Mouse (Mus musculus): ENCODE measurements at regions not wholly inside any gene's neighbourhood (a gene's known extent, or its start where the extent isn't known, plus 50 kb on each side); places are given as distances from the start of the nearest gene placed in this dataset.

GRCm38 (mm10) chr13:101552451-101552850, 215.6 kb downstream of the Pik3r1 start:
- no peak overlapping the region for H3K27ac ChIP-seq (ENCODE audit: insufficient read depth, low read length)
- TF ChIP-seq POLR2A (IDR thresholded peaks at IDR 0.05; ENCODE audit: insufficient read depth, low read length): no peak
- TF ChIP-seq EP300 (IDR thresholded peaks at IDR 0.05; ENCODE audit: insufficient read depth, low read depth, low read length): no peak
- TF ChIP-seq CTCF (IDR thresholded peaks at IDR 0.05; ENCODE audit: low read depth, low read length): no peak
- H3K27me3 ChIP-seq (ENCODE audit: control insufficient read depth, insufficient read depth, low read length, poor library complexity, severe bottlenecking): no peaks in the 10 kb centered on the region
- no peaks in the 10 kb centered on the region for H3K9me3 ChIP-seq (replicated peaks; ENCODE audit: control insufficient read depth, insufficient read depth, low read length, poor library complexity, severe bottlenecking)
- H3K4me3 ChIP-seq (ENCODE audit: low read depth, low read length): no peak overlapping the region
- no peaks in the 10 kb centered on the region for H3K36me3 ChIP-seq (ENCODE audit: control insufficient read depth, insufficient read depth, low read length, poor library complexity, severe bottlenecking)
- no peak overlapping the region for H3K9ac ChIP-seq (ENCODE audit: low read depth, poor library complexity, severe bottlenecking)
- H3K4me1 ChIP-seq (ENCODE audit: control insufficient read depth, insufficient read depth, low read length): no peaks in the 10 kb centered on the region

DNA sequence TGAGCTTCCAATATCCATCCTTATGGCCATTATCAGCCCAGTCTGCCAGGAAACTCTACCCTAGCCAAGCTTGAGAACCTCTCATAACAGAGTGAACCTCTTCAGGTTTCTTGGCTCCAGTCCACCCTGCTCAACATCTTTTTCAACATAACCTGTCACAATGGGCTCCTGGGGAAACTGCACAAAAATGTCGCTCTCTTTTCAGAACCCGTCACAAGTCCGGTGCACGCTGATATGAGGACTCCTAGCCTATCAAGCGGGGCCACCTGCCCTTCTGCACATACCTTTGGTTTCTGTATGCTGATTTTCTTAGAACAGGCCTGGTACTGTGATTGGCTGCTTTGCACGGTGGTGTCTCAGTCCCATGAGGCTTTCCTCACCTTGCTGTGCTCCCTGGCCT, 216.9 kb downstream of the Pik3r1 start:
- Histone ChIP-seq H3K27ac (ENCODE audit: insufficient read depth, low read length) (no peak overlapping the region), H3K4me1 (ENCODE audit: control insufficient read depth, insufficient read depth, low read length) (no peaks in the 10 kb centered on the region), H3K4me3 (ENCODE audit: low read depth, low read length) (no peak overlapping the region), H3K9me3 (replicated peaks; ENCODE audit: control insufficient read depth, insufficient read depth, low read length, poor library complexity, severe bottlenecking) (no peaks in the 10 kb centered on the region), H3K36me3 (ENCODE audit: control insufficient read depth, insufficient read depth, low read length, poor library complexity, severe bottlenecking) (no peaks in the 10 kb centered on the region), H3K9ac (ENCODE audit: low read depth, poor library complexity, severe bottlenecking) (no peak overlapping the region), H3K27me3 (ENCODE audit: control insufficient read depth, insufficient read depth, low read length, poor library complexity, severe bottlenecking) (no peaks in the 10 kb centered on the region)
- no peak for TF ChIP-seq CTCF (IDR thresholded peaks at IDR 0.05; ENCODE audit: low read depth, low read length)
- no peak for TF ChIP-seq EP300 (IDR thresholded peaks at IDR 0.05; ENCODE audit: insufficient read depth, low read depth, low read length)
- TF ChIP-seq POLR2A (IDR thresholded peaks at IDR 0.05; ENCODE audit: insufficient read depth, low read length): no peak

- no peak overlapping the region for H3K4me3 ChIP-seq (ENCODE audit: low read depth, low read length)
- no peak overlapping the region for H3K27ac ChIP-seq (ENCODE audit: insufficient read depth, low read length)
- TF ChIP-seq EP300 (IDR thresholded peaks at IDR 0.05; ENCODE audit: insufficient read depth, low read depth, low read length): no peak
- TF ChIP-seq POLR2A (IDR thresholded peaks at IDR 0.05; ENCODE audit: insufficient read depth, low read length): no peak
- TF ChIP-seq CTCF (IDR thresholded peaks at IDR 0.05; ENCODE audit: low read depth, low read length): no peak
- H3K9me3 ChIP-seq (replicated peaks; ENCODE audit: control insufficient read depth, insufficient read depth, low read length, poor library complexity, severe bottlenecking): no peaks in the 10 kb centered on the region
- no peak overlapping the region for H3K9ac ChIP-seq (ENCODE audit: low read depth, poor library complexity, severe bottlenecking)
- H3K27me3 ChIP-seq (ENCODE audit: control insufficient read depth, insufficient read depth, low read length, poor library complexity, severe bottlenecking): no peaks in the 10 kb centered on the region
- H3K4me1 ChIP-seq (ENCODE audit: control insufficient read depth, insufficient read depth, low read length): no peaks in the 10 kb centered on the region
- H3K36me3 ChIP-seq (ENCODE audit: control insufficient read depth, insufficient read depth, low read length, poor library complexity, severe bottlenecking): no peaks in the 10 kb centered on the region
These were observed 217.5 kb downstream of the Pik3r1 start for GRCm38 (mm10) chr13:101550526-101550925.

GRCm38 (mm10) chr13:101547887-101548286, 220.1 kb downstream of the Pik3r1 start:
- TF ChIP-seq CTCF (IDR thresholded peaks at IDR 0.05; ENCODE audit: low read depth, low read length) (no peak), EP300 (IDR thresholded peaks at IDR 0.05; ENCODE audit: insufficient read depth, low read depth, low read length) (no peak), POLR2A (IDR thresholded peaks at IDR 0.05; ENCODE audit: insufficient read depth, low read length) (no peak)
- Histone ChIP-seq H3K36me3 (ENCODE audit: control insufficient read depth, insufficient read depth, low read length, poor library complexity, severe bottlenecking) (no peaks in the 10 kb centered on the region), H3K27ac (ENCODE audit: insufficient read depth, low read length) (no peak overlapping the region), H3K4me1 (ENCODE audit: control insufficient read depth, insufficient read depth, low read length) (no peaks in the 10 kb centered on the region), H3K27me3 (ENCODE audit: control insufficient read depth, insufficient read depth, low read length, poor library complexity, severe bottlenecking) (no peaks in the 10 kb centered on the region), H3K9me3 (replicated peaks; ENCODE audit: control insufficient read depth, insufficient read depth, low read length, poor library complexity, severe bottlenecking) (no peaks in the 10 kb centered on the region), H3K4me3 (ENCODE audit: low read depth, low read length) (no peak overlapping the region), H3K9ac (ENCODE audit: low read depth, poor library complexity, severe bottlenecking) (no peak overlapping the region)

- H3K36me3 ChIP-seq (ENCODE audit: control insufficient read depth, insufficient read depth, low read length, poor library complexity, severe bottlenecking): no peaks in the 10 kb centered on the region
- H3K4me3 ChIP-seq (ENCODE audit: low read depth, low read length): no peak overlapping the region
- no peak overlapping the region for H3K27ac ChIP-seq (ENCODE audit: insufficient read depth, low read length)
- no peaks in the 10 kb centered on the region for H3K9me3 ChIP-seq (replicated peaks; ENCODE audit: control insufficient read depth, insufficient read depth, low read length, poor library complexity, severe bottlenecking)
- no peaks in the 10 kb centered on the region for H3K27me3 ChIP-seq (ENCODE audit: control insufficient read depth, insufficient read depth, low read length, poor library complexity, severe bottlenecking)
- TF ChIP-seq CTCF (IDR thresholded peaks at IDR 0.05; ENCODE audit: low read depth, low read length) (no peak), POLR2A (IDR thresholded peaks at IDR 0.05; ENCODE audit: insufficient read depth, low read length) (no peak), EP300 (IDR thresholded peaks at IDR 0.05; ENCODE audit: insufficient read depth, low read depth, low read length) (no peak)
- H3K4me1 ChIP-seq (ENCODE audit: control insufficient read depth, insufficient read depth, low read length): no peaks in the 10 kb centered on the region
- no peak overlapping the region for H3K9ac ChIP-seq (ENCODE audit: low read depth, poor library complexity, severe bottlenecking)
These were observed 220.7 kb downstream of the Pik3r1 start for GRCm38 (mm10) chr13:101547365-101547764.

GRCm38 (mm10) chr13:101545344-101546181, 222.5 kb downstream of the Pik3r1 start:
- no peaks in the 10 kb centered on the region for H3K36me3 ChIP-seq (ENCODE audit: control insufficient read depth, insufficient read depth, low read length, poor library complexity, severe bottlenecking)
- H3K27me3 ChIP-seq (ENCODE audit: control insufficient read depth, insufficient read depth, low read length, poor library complexity, severe bottlenecking): no peaks in the 10 kb centered on the region
- H3K9ac ChIP-seq (ENCODE audit: low read depth, poor library complexity, severe bottlenecking): no peak overlapping the region
- H3K4me1 ChIP-seq (ENCODE audit: control insufficient read depth, insufficient read depth, low read length): no peaks in the 10 kb centered on the region
- no peak overlapping the region for H3K27ac ChIP-seq (ENCODE audit: insufficient read depth, low read length)
- TF ChIP-seq EP300 (IDR thresholded peaks at IDR 0.05; ENCODE audit: insufficient read depth, low read depth, low read length) (no peak), POLR2A (IDR thresholded peaks at IDR 0.05; ENCODE audit: insufficient read depth, low read length) (no peak), CTCF (IDR thresholded peaks at IDR 0.05; ENCODE audit: low read depth, low read length) (no peak)
- no peak overlapping the region for H3K4me3 ChIP-seq (ENCODE audit: low read depth, low read length)
- no peaks in the 10 kb centered on the region for H3K9me3 ChIP-seq (replicated peaks; ENCODE audit: control insufficient read depth, insufficient read depth, low read length, poor library complexity, severe bottlenecking)

Measured in ES-Bruce4 (cell line).